Comparison of ENCODE assay signal across 8 mouse cellular contexts in the genomic region with DNA sequence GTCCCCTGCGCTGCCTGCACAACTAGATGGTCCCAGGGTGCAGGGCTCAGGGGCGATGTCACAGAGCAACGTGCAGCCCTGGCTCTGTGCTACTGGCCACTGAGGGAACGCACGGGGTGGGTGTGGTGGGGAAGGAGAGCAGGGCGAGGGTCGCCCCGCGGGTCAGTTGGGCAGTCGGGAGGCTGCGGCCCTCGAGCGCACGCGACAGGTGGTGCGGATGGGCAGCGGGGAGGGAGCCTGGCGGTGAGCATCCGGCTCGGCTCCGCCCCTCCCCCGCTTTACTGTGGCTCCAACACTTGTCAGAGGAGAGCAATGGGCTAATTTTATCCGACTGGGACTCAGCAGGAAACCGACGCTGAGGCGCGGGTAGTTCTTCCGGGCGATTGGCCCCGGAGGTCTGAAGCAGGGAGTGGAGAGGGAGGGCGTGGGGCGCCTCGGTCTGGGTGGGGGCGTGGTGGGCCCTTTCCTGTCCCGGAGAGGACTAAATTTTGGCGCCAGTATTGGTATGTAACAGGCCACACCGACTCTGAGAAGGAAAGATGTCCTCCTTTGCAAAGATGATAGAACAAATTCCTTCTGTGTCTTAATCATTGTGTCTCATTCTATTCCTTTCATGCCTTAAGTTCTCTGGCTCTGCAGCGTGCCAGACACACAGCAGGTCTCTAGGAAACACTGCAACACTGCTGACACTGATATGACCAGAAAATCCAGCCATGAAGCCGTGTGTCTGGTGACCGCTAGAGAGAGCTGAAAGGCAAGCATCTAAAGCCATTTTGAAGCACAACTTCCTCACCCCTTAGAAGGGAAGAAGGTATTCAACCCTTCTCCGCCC.
DNase-seq lines count a peak whose midpoint lies in the region; TF ChIP-seq lines count a peak whose summit lies in the region.

No protein-coding gene starts in this region.

- H3K27ac ChIP-seq in embryonic facial prominence, embryonic 10.5 days (replicated peaks), result peak overlapping the region; percentile 54
- peak overlapping the region; percentile 78 for H3K27ac ChIP-seq in midbrain, embryonic 10.5 days (replicated peaks)
- peak overlapping the region; percentile 26; the same call in 1 of the 2 replicates for H3K27ac ChIP-seq in spleen, adult 2 months (ENCODE audit: insufficient read depth, low read length)

- peaks cover 25% of the 10 kb centered on the region for H3K4me1 ChIP-seq in embryonic facial prominence, embryonic 10.5 days
- H3K4me1 ChIP-seq in midbrain, embryonic 10.5 days, result peaks cover 21% of the 10 kb centered on the region
- 0 out of 2 replicates have a peak, but pooled peaks cover 2% of the 10 kb centered on the region for H3K4me1 ChIP-seq in spleen, adult 2 months (ENCODE audit: control insufficient read depth, insufficient read depth, insufficient read length)

- H3K36me3 ChIP-seq in embryonic facial prominence, embryonic 10.5 days (replicated peaks), result no peaks in the 10 kb centered on the region
- H3K36me3 ChIP-seq in midbrain, embryonic 10.5 days, result no peaks in the 10 kb centered on the region
- H3K36me3 ChIP-seq in spleen, adult 2 months (ENCODE audit: control insufficient read depth, insufficient read depth, low read length), result no peaks in the 10 kb centered on the region

- H3K27me3 ChIP-seq in embryonic facial prominence, embryonic 10.5 days (replicated peaks; ENCODE audit: low read depth, poor library complexity, severe bottlenecking), result peaks cover 100% of the 10 kb centered on the region
- peaks cover 100% of the 10 kb centered on the region for H3K27me3 ChIP-seq in midbrain, embryonic 10.5 days (ENCODE audit: low read depth, poor library complexity, severe bottlenecking)
- no peaks in the 10 kb centered on the region for H3K27me3 ChIP-seq in spleen, adult 2 months (ENCODE audit: control insufficient read depth, insufficient read depth, low read length)

- peak; percentile 46 for DNase-seq in 3T3-L1 (ENCODE audit: low read depth, low spot score)
- peak; percentile 33 for DNase-seq in adrenal gland, adult 8-10 months
- DNase-seq in embryonic facial prominence, embryonic 10.5 days (ENCODE audit: low spot score), result peak; percentile 65
- DNase-seq in heart, adult 18-20 months, result peak; percentile 69 to 76
- peak; percentile 56 for DNase-seq in kidney, adult 11 months
- DNase-seq in left cerebral cortex, postnatal 4 days, result peak; percentile 62
- peak; percentile 57 for DNase-seq in midbrain, embryonic 10.5 days (ENCODE audit: low spot score)
- peak; percentile 11 to 27 for DNase-seq in spleen, adult 2 months (ENCODE audit: low read depth in 1 of 2, low spot score in 2 of 2)

- H3K9me3 ChIP-seq in embryonic facial prominence, embryonic 10.5 days, result no peaks in the 10 kb centered on the region
- H3K9me3 ChIP-seq in midbrain, embryonic 10.5 days (replicated peaks), result no peaks in the 10 kb centered on the region

- H3K4me3 ChIP-seq in embryonic facial prominence, embryonic 10.5 days, result peak overlapping the region; percentile 59
- H3K4me3 ChIP-seq in midbrain, embryonic 10.5 days, result peak overlapping the region; percentile 58
- peak overlapping the region; percentile 58 for H3K4me3 ChIP-seq in spleen, adult 2 months (ENCODE audit: extremely low read depth, insufficient read depth, insufficient read length)

- no peak for TF ChIP-seq CTCF in spleen, adult 2 months (IDR thresholded peaks at IDR 0.05; ENCODE audit: extremely low read depth, insufficient read depth, insufficient read length, insufficient replicate concordance)

- under 1% methylated on average over 40 of the region's 41 CpGs for WGBS in embryonic facial prominence, embryonic 10.5 days
- 1% methylated on average over 41 of the region's 41 CpGs for WGBS in midbrain, embryonic 10.5 days
- 4% methylated on average over 40 of the region's 41 CpGs for WGBS in spleen, adult 2 months

- intact Hi-C loops in left cerebral cortex, postnatal 4 days (cut with DNase I), result loop anchor here (10.0 kb wide), 1 partner anchor 239 kb away; no protein-coding TSS in a partner anchor

- TF ChIP-seq POLR2A in spleen, adult 2 months (IDR thresholded peaks at IDR 0.05; ENCODE audit: low read depth, low read length), result no peak

Comparison
In these comparisons a context has a peak if more than half of its experiments do, and no peak if none do; other contexts are left out.
1. Peak in every context shown above with its lines: DNase-seq, H3K4me3 ChIP-seq and H3K27ac ChIP-seq.
2. DNase-seq: peak in every context shown above with its lines; median percentile 72 in heart, adult 18-20 months; 65 in embryonic facial prominence, embryonic 10.5 days; 62 in left cerebral cortex, postnatal 4 days; 57 in midbrain, embryonic 10.5 days; 56 in kidney, adult 11 months; 46 in 3T3-L1; 33 in adrenal gland, adult 8-10 months; 19 in spleen, adult 2 months.
3. H3K27ac ChIP-seq: peak in every context shown above with its lines; median percentile 78 in midbrain, embryonic 10.5 days; 54 in embryonic facial prominence, embryonic 10.5 days; 26 in spleen, adult 2 months.